7 mouse cellular contexts compared by ENCODE assay signal in genomic region chr5:65415653-65416458, GRCm38 (mm10). TPM values are rescaled to one million over a fixed set of nuclear protein-coding genes. Genes with fewer than 3 reads are reported as not detected.
DNase-seq lines count a peak whose midpoint lies in the region; ATAC-seq and TF ChIP-seq lines count a peak whose summit lies in the region.

No protein-coding gene starts in this region.

- no peak for TF ChIP-seq CTCF in ES-Bruce4 (IDR thresholded peaks at IDR 0.05; ENCODE audit: low read depth, low read length)
- peak in 1 of 3 experiments; percentile 39; a peak in 2 of 6 replicates for TF ChIP-seq CTCF in MEL (IDR thresholded peaks at IDR 0.05 in 2 of 3, conservative IDR thresholded peaks at IDR 0.05 in 1 of 3; ENCODE audit: control insufficient read depth in 1 of 3, insufficient read depth in 1 of 3, low read depth in 2 of 3, low read length in 3 of 3, poor library complexity in 1 of 3, severe bottlenecking in 1 of 3)
- TF ChIP-seq CTCF in intestine, postnatal 0 days (IDR thresholded peaks at IDR 0.05; ENCODE audit: low read depth), result peak; percentile 35; the same call in 1 of the 2 replicates

- peak; percentile 89 for DNase-seq in MEL (ENCODE audit: low read depth, low spot score)
- DNase-seq in neural tube, embryonic 11.5 days (ENCODE audit: low spot score), result peak; percentile 39
- DNase-seq in B cell, adult 2 months, result no peak

- H3K4me3 ChIP-seq in ES-Bruce4 (ENCODE audit: low read depth, low read length) (peak overlapping the region; percentile 39), MEL (ENCODE audit: control insufficient read depth in 1 of 2, insufficient read depth in 1 of 2, low read depth in 2 of 2, low read length in 2 of 2) (peak overlapping the region in 1 of 2 experiments; percentile 26; a peak in 1 of 4 replicates)
- H3K4me3 ChIP-seq in forebrain, embryonic 12.5 days (replicated peaks), result no peak overlapping the region
- H3K4me3 ChIP-seq in intestine, postnatal 0 days (ENCODE audit: low read depth, low read length), result no peak overlapping the region
- H3K4me3 ChIP-seq in neural tube, embryonic 11.5 days (ENCODE audit: low read depth, low read length), result no peak overlapping the region

- 0 out of 2 replicates have a peak overlapping the region, but pooled peaks have one; percentile 9 for H3K27ac ChIP-seq in ES-Bruce4 (ENCODE audit: insufficient read depth, low read length)
- peak overlapping the region; percentile 62 for H3K27ac ChIP-seq in MEL (ENCODE audit: control insufficient read depth, low read depth, low read length)
- H3K27ac ChIP-seq in forebrain, embryonic 12.5 days, result no peak overlapping the region
- peak overlapping the region; percentile 36 for H3K27ac ChIP-seq in intestine, postnatal 0 days (ENCODE audit: low read depth, low read length)
- peak overlapping the region; percentile 56; the same call in 1 of the 2 replicates for H3K27ac ChIP-seq in neural tube, embryonic 11.5 days (ENCODE audit: low read depth, low read length)

- H3K9ac ChIP-seq in ES-Bruce4 (ENCODE audit: low read depth, poor library complexity, severe bottlenecking) (peak overlapping the region; percentile 32), MEL (ENCODE audit: control insufficient read depth, low read depth, low read length, poor library complexity, severe bottlenecking) (peak overlapping the region; percentile 63)
- no peak overlapping the region for H3K9ac ChIP-seq in forebrain, embryonic 12.5 days
- H3K9ac ChIP-seq in intestine, postnatal 0 days (ENCODE audit: low read depth, low read length), result no peak overlapping the region
- peak overlapping the region; percentile 50 for H3K9ac ChIP-seq in neural tube, embryonic 11.5 days (ENCODE audit: low read length)

- H3K4me1 ChIP-seq in ES-Bruce4 (ENCODE audit: control insufficient read depth, insufficient read depth, low read length) (peaks cover 1% of the 10 kb centered on the region), MEL (ENCODE audit: control insufficient read depth in 1 of 2, insufficient read depth in 2 of 2, low read length in 2 of 2) (peaks cover 0 to 10% of the 10 kb centered on the region in 2 experiments; a peak in 2 of 4 replicates)
- peaks cover 8% of the 10 kb centered on the region; the same call in 1 of the 2 replicates for H3K4me1 ChIP-seq in forebrain, embryonic 12.5 days
- no peaks in the 10 kb centered on the region for H3K4me1 ChIP-seq in intestine, postnatal 0 days (replicated peaks; ENCODE audit: control insufficient read depth, insufficient read depth, low read length)
- H3K4me1 ChIP-seq in neural tube, embryonic 11.5 days (ENCODE audit: control insufficient read depth, insufficient read depth, low read length), result 0 out of 2 replicates have a peak, but pooled peaks cover 5% of the 10 kb centered on the region

- H3K27me3 ChIP-seq in ES-Bruce4 (ENCODE audit: control insufficient read depth, insufficient read depth, low read length, poor library complexity, severe bottlenecking), result no peaks in the 10 kb centered on the region
- H3K27me3 ChIP-seq in MEL (ENCODE audit: control insufficient read depth in 1 of 2, insufficient read depth in 2 of 2, low read length in 2 of 2), result no peaks in the 10 kb centered on the region
- no peaks in the 10 kb centered on the region for H3K27me3 ChIP-seq in forebrain, embryonic 12.5 days
- H3K27me3 ChIP-seq in intestine, postnatal 0 days (replicated peaks; ENCODE audit: control insufficient read depth, insufficient read depth, low read length), result no peaks in the 10 kb centered on the region
- no peaks in the 10 kb centered on the region for H3K27me3 ChIP-seq in neural tube, embryonic 11.5 days (ENCODE audit: control insufficient read depth, insufficient read depth, low read length)

- no peak for TF ChIP-seq POLR2A in ES-Bruce4 (IDR thresholded peaks at IDR 0.05; ENCODE audit: insufficient read depth, low read length)
- 0 out of 4 replicates have a peak, but pooled peaks have one; percentile 14 to 35 for TF ChIP-seq POLR2A in MEL (IDR thresholded peaks at IDR 0.05; ENCODE audit: control insufficient read depth in 1 of 2, insufficient read depth in 1 of 2, low read depth in 1 of 2, low read length in 2 of 2, poor library complexity in 1 of 2)

- 17% methylated on average over 26 of the region's 26 CpGs for WGBS in forebrain, embryonic 12.5 days
- WGBS in intestine, postnatal 0 days, result 38% methylated on average over 26 of the region's 26 CpGs
- 24% methylated on average over 26 of the region's 26 CpGs for WGBS in neural tube, embryonic 11.5 days

- TF ChIP-seq EP300 in ES-Bruce4 (IDR thresholded peaks at IDR 0.05; ENCODE audit: insufficient read depth, low read depth, low read length) (no peak), MEL (IDR thresholded peaks at IDR 0.05; ENCODE audit: low read depth in 1 of 2, low read length in 2 of 2) (peak in 1 of 2 experiments; percentile 26; a peak in 1 of 4 replicates)

- peak overlapping the region; percentile 23; the same call in 1 of the 2 replicates for H3K4me2 ChIP-seq in forebrain, embryonic 12.5 days
- H3K4me2 ChIP-seq in intestine, postnatal 0 days (replicated peaks; ENCODE audit: low read depth), result no peak overlapping the region
- no peak overlapping the region for H3K4me2 ChIP-seq in neural tube, embryonic 11.5 days (ENCODE audit: low read depth)

- ATAC-seq in forebrain, embryonic 12.5 days (ENCODE audit: low FRiP score), result no peak
- peak; percentile 31; the same call in 1 of the 2 replicates for ATAC-seq in intestine, postnatal 0 days
- ATAC-seq in neural tube, embryonic 11.5 days (ENCODE audit: insufficient read depth, low FRiP score, low TSS enrichment), result no peak
- no peak for ATAC-seq in monocyte, adult 5-6 weeks (replicated peaks; ENCODE audit: insufficient number of reproducible peaks, low FRiP score, low TSS enrichment, poor library complexity, severe bottlenecking)

- TF ChIP-seq RAD21 in MEL (IDR thresholded peaks at IDR 0.05; ENCODE audit: low read depth, low read length), result no peak; the same call in none of the 2 replicates

- H3K9me3 ChIP-seq in ES-Bruce4 (replicated peaks; ENCODE audit: control insufficient read depth, insufficient read depth, low read length, poor library complexity, severe bottlenecking) (no peaks in the 10 kb centered on the region), MEL (replicated peaks; ENCODE audit: insufficient read depth, low read length) (no peaks in the 10 kb centered on the region)
- no peaks in the 10 kb centered on the region for H3K9me3 ChIP-seq in forebrain, embryonic 12.5 days
- no peaks in the 10 kb centered on the region for H3K9me3 ChIP-seq in intestine, postnatal 0 days (ENCODE audit: control insufficient read depth)
- H3K9me3 ChIP-seq in neural tube, embryonic 11.5 days (ENCODE audit: control insufficient read depth, low read length), result no peaks in the 10 kb centered on the region

- no peaks in the 10 kb centered on the region for H3K79me2 ChIP-seq in MEL (ENCODE audit: control insufficient read depth, insufficient read depth, low read length, poor library complexity)

- H3K36me3 ChIP-seq in ES-Bruce4 (ENCODE audit: control insufficient read depth, insufficient read depth, low read length, poor library complexity, severe bottlenecking) (no peaks in the 10 kb centered on the region), MEL (ENCODE audit: control insufficient read depth in 1 of 2, insufficient read depth in 2 of 2, low read length in 2 of 2) (peaks cover 0 to 9% of the 10 kb centered on the region in 2 experiments; a peak in 2 of 4 replicates)
- H3K36me3 ChIP-seq in forebrain, embryonic 12.5 days (replicated peaks), result peaks cover 57% of the 10 kb centered on the region
- peaks cover 48% of the 10 kb centered on the region for H3K36me3 ChIP-seq in intestine, postnatal 0 days (ENCODE audit: control insufficient read depth, insufficient read depth)
- H3K36me3 ChIP-seq in neural tube, embryonic 11.5 days (ENCODE audit: control insufficient read depth, insufficient read depth, low read length), result peaks cover 4% of the 10 kb centered on the region; the same call in 1 of the 2 replicates

TF ChIP-seq in MEL, 35 proteins besides CTCF, POLR2A, EP300 and RAD21 (continues in another document):
- TF ChIP-seq NELFE (IDR thresholded peaks at IDR 0.05; ENCODE audit: low read depth, low read length), result no peak
- TF ChIP-seq MAX (IDR thresholded peaks at IDR 0.05; ENCODE audit: low read length), result no peak
- no peak for TF ChIP-seq MYC (IDR thresholded peaks at IDR 0.05; ENCODE audit: low read depth, low read length)

RNA-seq across cellular contexts. Expression of gene Ugdh, which starts 19.9 kb away (rescaled TPM):
- polyA plus RNA-seq in ES-Bruce4 (2011; ENCODE audit: insufficient read depth, insufficient read length, low read depth, missing spikeins) (31.4 and 33.7 TPM in 2 replicates), MEL (2012; ENCODE audit: insufficient read depth in 1 of 2, insufficient read length in 2 of 2, low read depth in 1 of 2, low replicate concordance in 2 of 2, missing spikeins in 1 of 2) (10 to 100 TPM in 1 of 2 experiments, not detected in 1; 31.3 TPM)
- total RNA-seq in MEL (2012; rRNA removed), result 9.5 and 10.2 TPM in 2 replicates
- 78.7 and 85.9 TPM in 2 replicates for polyA plus RNA-seq in forebrain, embryonic 12.5 days (2016; fragmentation: Nextera tagmentation; extraction: Ambion mirVana)
- 298 and 303 TPM in 2 replicates for polyA plus RNA-seq in intestine, postnatal 0 days (2015; fragmentation: Nextera tagmentation; extraction: Ambion mirVana)
- 64.2 and 73.1 TPM in 2 replicates for polyA plus RNA-seq in neural tube, embryonic 11.5 days (2014; fragmentation: Nextera tagmentation; extraction: Ambion mirVana)
- 25.5 to 55.3 TPM (median 29.2 TPM) in 3 replicates for total RNA-seq in monocyte, adult 5-6 weeks (2017)

RNA-seq across cellular contexts. Expression of gene Lias, which starts 24.6 kb away (rescaled TPM):
- polyA plus RNA-seq in ES-Bruce4 (2011; ENCODE audit: insufficient read depth, insufficient read length, low read depth, missing spikeins) (45.7 and 53.5 TPM in 2 replicates), MEL (2012; ENCODE audit: insufficient read depth in 1 of 2, insufficient read length in 2 of 2, low read depth in 1 of 2, low replicate concordance in 2 of 2, missing spikeins in 1 of 2) (10 to 100 TPM in 1 of 2 experiments, not detected in 1; 47.1 TPM)
- 52.4 and 55.3 TPM in 2 replicates for total RNA-seq in MEL (2012; rRNA removed)
- polyA plus RNA-seq in forebrain, embryonic 12.5 days (2016; fragmentation: Nextera tagmentation; extraction: Ambion mirVana), result 61.4 and 66.6 TPM in 2 replicates
- 40.6 and 41.9 TPM in 2 replicates for polyA plus RNA-seq in intestine, postnatal 0 days (2015; fragmentation: Nextera tagmentation; extraction: Ambion mirVana)
- 69.2 and 70.0 TPM in 2 replicates for polyA plus RNA-seq in neural tube, embryonic 11.5 days (2014; fragmentation: Nextera tagmentation; extraction: Ambion mirVana)
- total RNA-seq in monocyte, adult 5-6 weeks (2017), result 34.4 to 51.5 TPM (median 37.0 TPM) in 3 replicates

RNA-seq across cellular contexts. Expression of gene Rpl9, which starts 24.6 kb away (rescaled TPM):
- polyA plus RNA-seq in ES-Bruce4 (2011; ENCODE audit: insufficient read depth, insufficient read length, low read depth, missing spikeins) (573 and 625 TPM in 2 replicates), MEL (2012; ENCODE audit: insufficient read depth in 1 of 2, insufficient read length in 2 of 2, low read depth in 1 of 2, low replicate concordance in 2 of 2, missing spikeins in 1 of 2) (1,000 to 10,000 TPM in 1 of 2 experiments, not detected in 1; 1,251 TPM)
- total RNA-seq in MEL (2012; rRNA removed), result 2,063 and 2,181 TPM in 2 replicates
- 738 and 747 TPM in 2 replicates for polyA plus RNA-seq in forebrain, embryonic 12.5 days (2016; fragmentation: Nextera tagmentation; extraction: Ambion mirVana)
- 650 and 657 TPM in 2 replicates for polyA plus RNA-seq in intestine, postnatal 0 days (2015; fragmentation: Nextera tagmentation; extraction: Ambion mirVana)
- 856 and 912 TPM in 2 replicates for polyA plus RNA-seq in neural tube, embryonic 11.5 days (2014; fragmentation: Nextera tagmentation; extraction: Ambion mirVana)
- 1,257 to 1,765 TPM (median 1,722 TPM) in 3 replicates for total RNA-seq in monocyte, adult 5-6 weeks (2017)

Comparison
In these comparisons a context has a peak if more than half of its experiments do, and no peak if none do; other contexts are left out.
1. H3K9ac ChIP-seq: peak in ES-Bruce4 (single experiment), MEL (single experiment) and neural tube, embryonic 11.5 days (single experiment); none in forebrain, embryonic 12.5 days (single experiment) and intestine, postnatal 0 days (single experiment).
2. DNase-seq: peak in MEL (single experiment) and neural tube, embryonic 11.5 days (single experiment); none in B cell, adult 2 months (0 of 2).